Mouse (Mus musculus): ENCODE results near the gene Pam16.

Pam16 gene

GRCm38 (mm10) chr16:4592909-4593875 lies 31.6 kb downstream of the Pam16 start:
- 16% methylated on average over 32 of the region's 32 CpGs for WGBS

- WGBS = 97% methylated on average over 9 of the region's 9 CpGs
Measured at GRCm38 (mm10) chr16:4590236-4590635, 34.6 kb downstream of the Pam16 start.

GRCm38 (mm10) chr16:4587516-4588210 lies 37.1 kb downstream of the Pam16 start:
- 59% methylated on average over 5 of the region's 5 CpGs for WGBS

- 2% methylated on average over 41 of the region's 43 CpGs for WGBS
Measured at GRCm38 (mm10) chr16:4586531-4587123, 38.2 kb downstream of the Pam16 start.

GRCm38 (mm10) chr16:4585642-4586530 lies 38.9 kb downstream of the Pam16 start:
- 18% methylated on average over 14 of the region's 14 CpGs for WGBS

- WGBS = 77% methylated on average over 5 of the region's 5 CpGs
Measured at GRCm38 (mm10) chr16:4584438-4584837, 40.4 kb downstream of the Pam16 start.

- WGBS = 85% methylated on average over 3 of the region's 3 CpGs
Measured at GRCm38 (mm10) chr16:4583807-4584206, 41.0 kb downstream of the Pam16 start.

- 91% methylated on average over 4 of the region's 4 CpGs for WGBS
Measured at GRCm38 (mm10) chr16:4581179-4581578, 43.6 kb downstream of the Pam16 start.

GRCm38 (mm10) chr16:4578630-4579029 lies 46.2 kb downstream of the Pam16 start:
- WGBS = 77% methylated on average over 7 of the region's 7 CpGs

- WGBS = 49% methylated on average over 2 of the region's 2 CpGs
Measured at GRCm38 (mm10) chr16:4576873-4577272, 47.9 kb downstream of the Pam16 start.

GRCm38 (mm10) chr16:4576038-4576437 lies 48.8 kb downstream of the Pam16 start:
- whole genome bisulfite sequencing = 60% methylated on average over 2 of the region's 2 CpGs

GRCm38 (mm10) chr16:4570737-4571136 lies 54.1 kb downstream of the Pam16 start:
- 83% methylated on average over 4 of the region's 4 CpGs for WGBS

GRCm38 (mm10) chr16:4567912-4568311 lies 56.9 kb downstream of the Pam16 start:
- 23% methylated on average over 4 of the region's 4 CpGs for WGBS
